Mouse (Mus musculus): Measurements from ENCODE around the gene Zfp428.

- no peak for TF ChIP-seq FLI1 (IDR thresholded peaks at IDR 0.05; ENCODE audit: low read length)
- no peak for TF ChIP-seq GATA1 (IDR thresholded peaks at IDR 0.05; ENCODE audit: borderline replicate concordance, low read length)
These were observed 24.6 kb downstream of the Zfp428 start for GRCm38 (mm10) chr7:24531211-24531971.

Measured in megakaryocyte, embryonic 14.5 days (primary cell).